Mouse (Mus musculus) megakaryocyte, embryonic 14.5 days (primary cell): ENCODE measurements around the gene Sh2d6.

Experiments
- FLI1 ChIP-seq: IDR thresholded peaks from 2 replicates; pipeline ENCODE4 v1.6.1; 2012; ENCODE audit warnings: low read length, inconsistent platforms, mixed read lengths
- GATA1 ChIP-seq: IDR thresholded peaks from 3 replicates; pipeline ENCODE4 v1.6.1; 2012; ENCODE audit warnings: mixed read lengths, low read length, inconsistent platforms, borderline replicate concordance

- TF ChIP-seq FLI1 (no peak), GATA1 (no peak)
These were observed 25.6 kb upstream of the Sh2d6 start for GRCm38 (mm10) chr6:72547121-72547520.
